Mouse (Mus musculus): ENCODE data around the gene Gck. TPM values are rescaled to one million over a fixed set of nuclear protein-coding genes. Genes with fewer than 3 reads are reported as not detected.
A peak's percentile ranks its signal among the peaks of the same experiment; 100 is the strongest.

The Gck gene
- polyA plus RNA-seq, 1 experiment from 2014 or later: not detected

DNA sequence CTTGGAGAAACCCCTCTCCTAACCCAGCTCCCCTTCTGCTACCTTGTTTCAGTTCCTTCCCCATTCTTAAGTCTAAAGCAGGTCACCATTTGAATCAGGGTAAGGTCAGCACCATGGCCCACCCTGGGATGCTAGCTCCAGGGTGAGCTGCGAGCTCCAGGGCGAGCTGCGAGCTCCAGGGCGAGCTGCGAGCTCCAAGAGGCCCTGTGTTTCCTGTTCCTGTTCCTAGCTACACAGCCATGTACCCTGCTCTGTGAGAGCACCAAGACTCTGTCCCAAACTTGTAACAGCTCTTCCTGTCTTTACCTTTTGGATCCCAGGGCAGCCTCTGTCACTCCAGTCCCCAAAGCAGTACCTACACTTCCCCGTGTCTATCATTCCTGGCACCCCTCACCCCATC lies 24.2 kb upstream of the Gck start:
- H3K27ac ChIP-seq: no peak overlapping the region
- H3K36me3 ChIP-seq (ENCODE audit: inconsistent target): peaks cover 5% of the 10 kb centered on the region; the same call in 1 of the 2 replicates
- 11% methylated on average over 6 of the region's 6 CpGs for WGBS (ENCODE audit: missing documents)

GRCm38 (mm10) chr11:5973151-5973550 lies 23.3 kb upstream of the Gck start:
- Histone ChIP-seq H3K79me2 (ENCODE audit: inconsistent target) (no peaks in the 10 kb centered on the region), H3K4me3 (ENCODE audit: inconsistent target) (no peak overlapping the region), H3K36me3 (ENCODE audit: inconsistent target) (peaks cover 14% of the 10 kb centered on the region; the same call in 1 of the 2 replicates), H3K27ac (no peak overlapping the region)
- 81% methylated on average over 7 of the region's 7 CpGs for WGBS (ENCODE audit: missing documents)

More for the DNA sequence above, 24.2 kb upstream of the Gck start:
- H3K4me3 ChIP-seq (ENCODE audit: inconsistent target): no peak overlapping the region
- H3K79me2 ChIP-seq (ENCODE audit: inconsistent target): no peaks in the 10 kb centered on the region

DNA sequence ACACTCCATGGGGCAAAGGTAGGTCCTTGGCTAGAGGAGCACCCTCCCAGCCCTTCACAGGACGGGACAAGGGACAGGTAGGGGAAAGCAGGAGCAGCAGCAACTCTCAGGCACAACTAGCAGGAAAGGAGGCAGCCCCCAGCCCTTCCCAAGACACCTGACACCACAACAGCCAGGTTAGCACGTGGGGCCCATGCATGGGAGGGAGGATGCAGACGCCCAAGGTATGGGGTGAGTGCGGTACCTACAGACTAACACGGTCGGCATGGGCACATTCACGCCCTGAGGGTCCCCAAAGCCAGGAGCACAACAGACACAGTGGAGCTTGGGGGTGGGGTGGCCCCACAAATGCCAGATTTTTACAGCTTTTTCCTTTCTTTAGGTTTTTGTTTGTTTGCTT lies 21.3 kb upstream of the Gck start:
- WGBS (ENCODE audit: missing documents): 92% methylated on average over 7 of the region's 7 CpGs
- H3K36me3 ChIP-seq (ENCODE audit: inconsistent target): peaks cover 32% of the 10 kb centered on the region; the same call in 1 of the 2 replicates
- no peaks in the 10 kb centered on the region for H3K79me2 ChIP-seq (ENCODE audit: inconsistent target)
- H3K27ac ChIP-seq: no peak overlapping the region
- no peak overlapping the region for H3K4me3 ChIP-seq (ENCODE audit: inconsistent target)

DNA sequence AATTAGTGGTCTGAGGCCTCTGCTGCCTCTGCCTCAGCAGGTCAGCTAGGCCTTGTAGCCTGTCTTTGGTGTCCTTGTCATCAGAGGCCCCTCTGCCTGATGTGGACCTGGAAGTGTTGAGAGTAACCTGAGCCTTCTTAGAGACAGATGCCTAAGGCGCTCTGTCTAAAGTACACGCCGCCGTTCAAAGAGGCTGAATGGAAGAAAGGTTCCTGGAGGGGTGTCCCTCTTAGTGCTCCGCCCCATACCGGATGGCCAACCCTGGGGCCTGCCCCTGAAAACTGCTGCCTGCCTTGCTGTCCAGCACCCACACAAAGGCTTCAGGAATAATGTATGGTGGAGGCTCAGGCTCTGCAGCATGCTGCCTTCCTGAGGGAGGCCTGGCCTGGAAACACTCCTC lies 18.3 kb upstream of the Gck start:
- Histone ChIP-seq H3K79me2 (ENCODE audit: inconsistent target) (no peaks in the 10 kb centered on the region), H3K27ac (no peak overlapping the region), H3K36me3 (ENCODE audit: inconsistent target) (peaks cover 59% of the 10 kb centered on the region), H3K4me3 (ENCODE audit: inconsistent target) (no peak overlapping the region)
- WGBS (ENCODE audit: missing documents): 96% methylated on average over 6 of the region's 6 CpGs

GRCm38 (mm10) chr11:5966751-5967150 lies 16.9 kb upstream of the Gck start:
- no peak overlapping the region for H3K4me3 ChIP-seq (ENCODE audit: inconsistent target)
- WGBS (ENCODE audit: missing documents): 97% methylated on average over 3 of the region's 3 CpGs
- peaks cover 73% of the 10 kb centered on the region for H3K36me3 ChIP-seq (ENCODE audit: inconsistent target)
- no peak overlapping the region for H3K27ac ChIP-seq
- no peaks in the 10 kb centered on the region for H3K79me2 ChIP-seq (ENCODE audit: inconsistent target)

GRCm38 (mm10) chr11:5965865-5966264 lies 16.0 kb upstream of the Gck start:
- H3K4me3 ChIP-seq (ENCODE audit: inconsistent target): no peak overlapping the region
- H3K36me3 ChIP-seq (ENCODE audit: inconsistent target): peaks cover 80% of the 10 kb centered on the region
- no peak overlapping the region for H3K27ac ChIP-seq
- 95% methylated on average over 11 of the region's 11 CpGs for WGBS (ENCODE audit: missing documents)
- H3K79me2 ChIP-seq (ENCODE audit: inconsistent target): no peaks in the 10 kb centered on the region

GRCm38 (mm10) chr11:5960051-5960450 lies 10.2 kb upstream of the Gck start:
- peaks cover 39% of the 10 kb centered on the region for H3K36me3 ChIP-seq (ENCODE audit: inconsistent target)
- WGBS (ENCODE audit: missing documents): 90% methylated on average over 2 of the region's 2 CpGs
- H3K79me2 ChIP-seq (ENCODE audit: inconsistent target): peaks cover 48% of the 10 kb centered on the region
- no peak overlapping the region for H3K4me3 ChIP-seq (ENCODE audit: inconsistent target)
- no peak overlapping the region for H3K27ac ChIP-seq

- peak within 1 kb of the TSS; percentile 67 for H3K27ac ChIP-seq
- WGBS (ENCODE audit: missing documents): 1% methylated on average over 70 of the region's 71 CpGs
- H3K4me3 ChIP-seq (ENCODE audit: inconsistent target): peak within 1 kb of the TSS; percentile 87
- no peaks in the 10 kb centered on the region for H3K36me3 ChIP-seq (ENCODE audit: inconsistent target)
- peaks cover 48% of the 10 kb centered on the region for H3K79me2 ChIP-seq (ENCODE audit: inconsistent target)
Observed at GRCm38 (mm10) chr11:5955546-5956276, 5.8 kb upstream of the Gck start, which contains the start of gene Ykt6. Ykt6 (plus strand) TSS chr11:5955693.

- peaks cover 44% of the 10 kb centered on the region for H3K79me2 ChIP-seq (ENCODE audit: inconsistent target)
- 4% methylated on average over 7 of the region's 7 CpGs for WGBS (ENCODE audit: missing documents)
- peak overlapping the region; percentile 46 for H3K4me3 ChIP-seq (ENCODE audit: inconsistent target)
- peak overlapping the region; percentile 67 for H3K27ac ChIP-seq
- H3K36me3 ChIP-seq (ENCODE audit: inconsistent target): no peaks in the 10 kb centered on the region
Observed at GRCm38 (mm10) chr11:5954965-5955504, 5.2 kb upstream of the Gck start.

- H3K79me2 ChIP-seq (ENCODE audit: inconsistent target): peaks cover 38% of the 10 kb centered on the region
- no peak overlapping the region for H3K27ac ChIP-seq
- no peaks in the 10 kb centered on the region for H3K36me3 ChIP-seq (ENCODE audit: inconsistent target)
- H3K4me3 ChIP-seq (ENCODE audit: inconsistent target): no peak overlapping the region
- 70% methylated on average over 5 of the region's 5 CpGs for WGBS (ENCODE audit: missing documents)
Observed at GRCm38 (mm10) chr11:5954435-5954834, 4.6 kb upstream of the Gck start.

GRCm38 (mm10) chr11:5953130-5953765 lies 3.4 kb upstream of the Gck start:
- peaks cover 26% of the 10 kb centered on the region for H3K79me2 ChIP-seq (ENCODE audit: inconsistent target)
- H3K27ac ChIP-seq: no peak overlapping the region
- 63% methylated on average over 5 of the region's 8 CpGs for WGBS (ENCODE audit: missing documents)
- H3K36me3 ChIP-seq (ENCODE audit: inconsistent target): no peaks in the 10 kb centered on the region
- H3K4me3 ChIP-seq (ENCODE audit: inconsistent target): no peak overlapping the region

DNA sequence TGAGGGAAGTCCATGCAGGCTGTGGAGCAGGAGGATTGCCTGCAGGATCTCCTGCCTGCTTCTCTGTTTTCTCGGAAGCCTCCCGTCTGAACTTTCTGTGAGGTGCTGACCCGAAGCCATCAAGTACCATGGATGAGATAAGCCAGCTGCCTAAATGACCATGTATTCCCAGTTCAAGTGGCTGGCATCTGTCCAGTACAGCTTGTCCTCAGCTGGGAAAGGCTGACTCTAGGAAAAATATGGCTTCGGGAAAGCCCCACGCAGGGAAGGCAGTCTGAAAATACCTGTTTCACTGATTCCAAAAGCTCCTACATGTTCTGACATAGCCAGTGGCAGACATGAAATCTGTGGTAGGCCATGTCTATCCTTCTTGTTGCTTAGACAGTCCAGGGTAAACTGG lies 2.6 kb upstream of the Gck start:
- Histone ChIP-seq H3K79me2 (ENCODE audit: inconsistent target) (peaks cover 19% of the 10 kb centered on the region), H3K36me3 (ENCODE audit: inconsistent target) (no peaks in the 10 kb centered on the region), H3K4me3 (ENCODE audit: inconsistent target) (no peak overlapping the region), H3K27ac (no peak overlapping the region)
- WGBS (ENCODE audit: missing documents): 97% methylated on average over 5 of the region's 5 CpGs

DNA sequence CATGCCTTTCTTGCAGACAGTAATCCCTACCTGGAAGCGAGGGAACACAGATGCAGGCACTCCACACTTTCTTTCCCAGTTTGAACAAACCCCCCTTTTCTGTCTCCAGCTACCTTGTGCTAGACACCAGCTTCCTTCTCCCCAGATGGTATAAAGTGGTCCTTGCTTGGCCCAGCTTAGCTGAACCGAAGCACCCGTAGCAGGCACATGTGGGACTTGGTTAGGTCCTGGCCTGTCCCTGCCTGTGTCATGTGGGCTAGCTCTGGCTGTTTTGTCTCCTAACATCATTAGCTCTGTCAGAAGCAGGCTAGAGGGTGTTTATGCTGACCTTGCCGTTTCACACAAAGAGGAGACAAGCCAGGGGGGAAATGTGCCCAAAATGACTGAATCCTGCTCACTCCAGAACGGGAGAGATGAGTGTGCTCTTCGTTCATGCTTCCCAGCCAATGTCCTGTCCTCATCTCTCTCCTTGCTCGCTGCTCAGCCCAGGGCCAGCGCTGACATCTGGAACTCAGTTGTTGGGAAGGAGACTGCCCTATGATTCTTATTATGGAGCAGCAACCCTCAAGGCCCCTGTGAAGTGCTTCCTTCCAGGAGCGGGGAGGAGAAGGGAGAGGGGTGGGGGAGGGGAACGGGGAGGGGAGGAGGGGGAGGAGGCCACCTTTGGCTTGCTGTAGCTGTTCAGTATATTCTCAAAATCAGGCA lies 1.2 kb downstream of the Gck start:
- no peaks in the 10 kb centered on the region for H3K79me2 ChIP-seq (ENCODE audit: inconsistent target)
- 73% methylated on average over 8 of the region's 10 CpGs for WGBS (ENCODE audit: missing documents)
- H3K27ac ChIP-seq: no peak overlapping the region

GRCm38 (mm10) chr11:5947796-5948195 lies 2.1 kb downstream of the Gck start:
- no peak overlapping the region for H3K4me3 ChIP-seq (ENCODE audit: inconsistent target)
- no peak overlapping the region for H3K27ac ChIP-seq
- no peaks in the 10 kb centered on the region for H3K79me2 ChIP-seq (ENCODE audit: inconsistent target)
- H3K36me3 ChIP-seq (ENCODE audit: inconsistent target): no peaks in the 10 kb centered on the region
- 85% methylated on average over 4 of the region's 4 CpGs for WGBS (ENCODE audit: missing documents)

More for the DNA sequence above, 1.2 kb downstream of the Gck start:
- H3K36me3 ChIP-seq (ENCODE audit: inconsistent target): no peaks in the 10 kb centered on the region
- no peak overlapping the region for H3K4me3 ChIP-seq (ENCODE audit: inconsistent target)

All from macrophage (primary cell).